Mouse (Mus musculus): ENCODE data around the gene Gm648. TPM values are rescaled to one million over a fixed set of nuclear protein-coding genes. Genes with fewer than 3 reads are reported as not detected.

Gene Gm648
- not detected for polyA plus RNA-seq (2017; shearing (Covaris generic))

DNA sequence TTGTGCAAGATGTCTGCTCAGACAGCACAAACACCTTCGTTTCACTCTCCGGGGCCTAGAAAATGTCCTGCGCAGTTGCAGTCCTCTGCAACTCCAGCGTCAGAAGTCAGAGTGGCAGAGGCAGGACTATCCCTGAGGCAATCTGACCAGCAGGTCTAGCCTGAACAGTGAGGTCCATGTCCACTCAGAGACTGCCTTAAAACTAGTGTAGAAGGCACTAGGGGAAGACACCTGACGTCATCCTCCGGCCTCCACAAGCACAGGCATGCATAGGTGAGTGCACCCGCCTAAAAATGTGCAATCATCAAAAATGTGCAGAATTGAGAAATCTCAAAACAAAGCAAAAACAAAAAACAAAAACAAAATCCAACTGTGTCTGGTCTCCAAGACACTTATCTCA is at the start of gene Gm648:
Gm648 (minus strand) TSS at position 101 of the 400 bp plus-strand sequence.

DNA sequence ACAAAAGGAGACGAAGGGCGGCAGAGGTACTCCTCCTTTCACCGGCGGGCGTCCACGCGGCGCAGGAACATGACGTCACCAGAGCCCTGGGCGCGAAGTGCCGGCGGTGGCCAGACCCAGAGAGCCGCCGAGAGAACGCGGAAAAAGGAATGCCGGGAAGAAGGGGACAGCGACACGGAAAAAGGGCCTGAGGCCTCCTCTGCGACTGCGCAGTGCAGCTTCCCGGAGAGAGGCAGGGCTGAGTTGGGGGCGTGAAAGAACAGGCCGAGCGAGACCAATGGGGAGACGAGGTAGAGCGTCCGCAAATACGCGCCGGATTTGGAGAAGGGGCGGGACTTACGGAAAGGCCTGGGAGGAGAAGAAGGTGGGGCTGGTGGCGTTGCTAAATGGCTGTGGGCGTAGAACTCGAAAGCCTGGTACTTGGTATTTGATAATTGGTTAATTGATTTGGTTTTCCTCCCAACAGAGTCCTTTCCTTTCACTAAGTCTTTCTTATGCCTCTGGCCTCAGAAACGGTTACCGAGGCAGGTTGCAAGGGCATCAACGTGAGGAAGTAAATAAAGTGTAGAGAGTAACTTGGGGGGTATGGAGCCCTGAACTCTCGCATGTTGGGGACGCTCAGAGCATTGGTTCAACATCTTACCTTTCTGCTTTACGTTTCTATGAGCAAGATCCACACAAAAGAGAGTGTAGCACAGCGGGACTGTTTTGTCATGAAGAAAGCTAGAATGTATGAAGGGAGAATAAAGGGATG is 48.7 kb upstream of the Gm648 start, which contains the start of gene Mmgt1:
Mmgt1 (minus strand) TSS at position 183 of the 754 bp plus-strand sequence.

GRCm38 (mm10) chrX:56524442-56524841 is 25.0 kb downstream of the Gm648 start, which contains the start of gene Gm10477:
Gene Gm10477, plus strand, starts transcription at chrX:56524742.

Other genes starting within 250 kb of the Gm648 start
- not detected for gene Zfp449, start 203.2 kb downstream of the Gm648 start, polyA plus RNA-seq (2017; shearing (Covaris generic))
- 0.32 TPM for gene Smim10l2a, start 175.0 kb downstream of the Gm648 start, polyA plus RNA-seq (2017; shearing (Covaris generic))
- gene Gm2174, start 101.6 kb downstream of the Gm648 start, polyA plus RNA-seq (2017; shearing (Covaris generic)) = not detected
- 31.6 TPM for gene Ints6l, start 94.7 kb downstream of the Gm648 start, polyA plus RNA-seq (2017; shearing (Covaris generic))
- not detected for gene Gm10477, start 24.9 kb downstream of the Gm648 start, polyA plus RNA-seq (2017; shearing (Covaris generic))
- gene Mmgt1, start 48.5 kb upstream of the Gm648 start, polyA plus RNA-seq (2017; shearing (Covaris generic)) = 7.2 TPM
- gene Slc9a6, start 60.2 kb upstream of the Gm648 start, polyA plus RNA-seq (2017; shearing (Covaris generic)) = 9.9 TPM
- gene Fhl1, start 182.2 kb upstream of the Gm648 start, polyA plus RNA-seq (2017; shearing (Covaris generic)) = 0.43 TPM